In genomic region chr7:98783954-98784353, GRCm38 (mm10) we compare ENCODE assay signal across 8 mouse cellular contexts. TPM values are rescaled to one million over a fixed set of nuclear protein-coding genes. Genes with fewer than 3 reads are reported as not detected.
DNase-seq lines count a peak whose midpoint lies in the region; ATAC-seq and TF ChIP-seq lines count a peak whose summit lies in the region.

No protein-coding gene starts in this region.

- TF ChIP-seq POLR2A in kidney, adult 2 months (IDR thresholded peaks at IDR 0.05; ENCODE audit: low read depth, low read length): no peak
- TF ChIP-seq POLR2A in limb, embryonic 14.5 days (IDR thresholded peaks at IDR 0.05; ENCODE audit: borderline replicate concordance, extremely low read depth, insufficient read depth, insufficient read length): no peak

- DNase-seq in adrenal gland, postnatal 25 days: peak; percentile 75
- no peak for DNase-seq in embryonic facial prominence, embryonic 11.5 days (ENCODE audit: low spot score)
- DNase-seq in heart, adult 8-10 months (ENCODE audit: low spot score): peak; percentile 89
- peak; percentile 73 for DNase-seq in kidney, adult 2 months
- DNase-seq in limb, embryonic 14.5 days (ENCODE audit: low spot score): peak; percentile 88
- DNase-seq in midbrain, postnatal 0 days (ENCODE audit: low spot score): peak; percentile 85
- peak; percentile 62 for DNase-seq in urinary bladder, postnatal 25 days (ENCODE audit: low spot score)
- DNase-seq in thymus, postnatal 25 days: no peak

- TF ChIP-seq CTCF in kidney, adult 2 months (conservative IDR thresholded peaks at IDR 0.05; ENCODE audit: insufficient read depth, insufficient read length, low read depth, low read length): no peak
- TF ChIP-seq CTCF in midbrain, postnatal 0 days (IDR thresholded peaks at IDR 0.05): no peak

- H3K27me3 ChIP-seq in embryonic facial prominence, embryonic 11.5 days (ENCODE audit: control insufficient read depth, insufficient read depth, low read length): no peaks in the 10 kb centered on the region
- no peaks in the 10 kb centered on the region for H3K27me3 ChIP-seq in kidney, adult 2 months (replicated peaks; ENCODE audit: control insufficient read depth, insufficient read depth, low read length)
- H3K27me3 ChIP-seq in limb, embryonic 14.5 days (ENCODE audit: control insufficient read depth, insufficient read depth, low read length): no peaks in the 10 kb centered on the region; the same call in 1 of the 2 replicates
- H3K27me3 ChIP-seq in midbrain, postnatal 0 days (ENCODE audit: insufficient read depth, low read length): no peaks in the 10 kb centered on the region

- H3K4me2 ChIP-seq in embryonic facial prominence, embryonic 11.5 days (ENCODE audit: low read depth, low read length): peak overlapping the region; percentile 10; the same call in 1 of the 2 replicates
- peak overlapping the region; percentile 33; the same call in 1 of the 2 replicates for H3K4me2 ChIP-seq in limb, embryonic 14.5 days (replicated peaks; ENCODE audit: low read depth, low read length, severe bottlenecking)
- H3K4me2 ChIP-seq in midbrain, postnatal 0 days (ENCODE audit: low read depth, low read length, poor library complexity, severe bottlenecking): no peak overlapping the region

- H3K36me3 ChIP-seq in embryonic facial prominence, embryonic 11.5 days (replicated peaks; ENCODE audit: control insufficient read depth, insufficient read depth, low read depth, low read length): no peaks in the 10 kb centered on the region
- H3K36me3 ChIP-seq in kidney, adult 2 months (ENCODE audit: control insufficient read depth, insufficient read depth, low read length): no peaks in the 10 kb centered on the region
- H3K36me3 ChIP-seq in limb, embryonic 14.5 days (ENCODE audit: control insufficient read depth, insufficient read depth, low read length): no peaks in the 10 kb centered on the region
- H3K36me3 ChIP-seq in midbrain, postnatal 0 days (ENCODE audit: insufficient read depth, low read length): no peaks in the 10 kb centered on the region

- peaks cover 10% of the 10 kb centered on the region for H3K4me1 ChIP-seq in embryonic facial prominence, embryonic 11.5 days (ENCODE audit: control insufficient read depth, insufficient read depth, low read length)
- H3K4me1 ChIP-seq in kidney, adult 2 months (ENCODE audit: control insufficient read depth, insufficient read depth, low read length): peaks cover 3% of the 10 kb centered on the region; the same call in 1 of the 2 replicates
- H3K4me1 ChIP-seq in limb, embryonic 14.5 days (ENCODE audit: control insufficient read depth, insufficient read depth, low read length): peaks cover 34% of the 10 kb centered on the region
- peaks cover 12% of the 10 kb centered on the region; the same call in 1 of the 2 replicates for H3K4me1 ChIP-seq in midbrain, postnatal 0 days (ENCODE audit: insufficient read depth, low read length)

- H3K9ac ChIP-seq in embryonic facial prominence, embryonic 11.5 days (replicated peaks; ENCODE audit: low read length): peak overlapping the region; percentile 6; the same call in 1 of the 2 replicates
- no peak overlapping the region; the same call in 1 of the 2 replicates for H3K9ac ChIP-seq in limb, embryonic 14.5 days (ENCODE audit: low read depth, low read length, severe bottlenecking)
- no peak overlapping the region for H3K9ac ChIP-seq in midbrain, postnatal 0 days (replicated peaks; ENCODE audit: low read length, poor library complexity, severe bottlenecking)

- H3K9me3 ChIP-seq in embryonic facial prominence, embryonic 11.5 days (replicated peaks; ENCODE audit: control insufficient read depth, low read length): no peaks in the 10 kb centered on the region
- no peaks in the 10 kb centered on the region for H3K9me3 ChIP-seq in limb, embryonic 14.5 days (ENCODE audit: control insufficient read depth, low read length)
- no peaks in the 10 kb centered on the region for H3K9me3 ChIP-seq in midbrain, postnatal 0 days (ENCODE audit: low read length)

- WGBS in embryonic facial prominence, embryonic 11.5 days: 30% methylated on average over 7 of the region's 7 CpGs
- WGBS in kidney, adult 2 months: 27% methylated on average over 7 of the region's 7 CpGs
- WGBS in limb, embryonic 14.5 days: 5% methylated on average over 7 of the region's 7 CpGs
- 15% methylated on average over 7 of the region's 7 CpGs for WGBS in midbrain, postnatal 0 days

- peak overlapping the region; percentile 60 for H3K27ac ChIP-seq in embryonic facial prominence, embryonic 11.5 days (replicated peaks; ENCODE audit: low read depth, low read length)
- no peak overlapping the region for H3K27ac ChIP-seq in kidney, adult 2 months (ENCODE audit: insufficient read depth, low read depth, low read length)
- H3K27ac ChIP-seq in limb, embryonic 14.5 days (replicated peaks; ENCODE audit: low read depth, low read length): peak overlapping the region; percentile 87
- H3K27ac ChIP-seq in midbrain, postnatal 0 days (ENCODE audit: low read depth, low read length): no peak overlapping the region

- peak; percentile 73 for ATAC-seq in embryonic facial prominence, embryonic 11.5 days (replicated peaks; ENCODE audit: insufficient number of reproducible peaks, low FRiP score, low TSS enrichment, low read depth)
- peak; percentile 58 for ATAC-seq in limb, embryonic 14.5 days (ENCODE audit: low FRiP score, low read depth)
- no peak for ATAC-seq in midbrain, postnatal 0 days (ENCODE audit: low FRiP score)

- no peak overlapping the region for H3K4me3 ChIP-seq in embryonic facial prominence, embryonic 11.5 days (ENCODE audit: low read depth, low read length)
- no peak overlapping the region for H3K4me3 ChIP-seq in kidney, adult 2 months (ENCODE audit: insufficient read depth, low read depth, low read length)
- no peak overlapping the region for H3K4me3 ChIP-seq in limb, embryonic 14.5 days (replicated peaks; ENCODE audit: low read length)
- H3K4me3 ChIP-seq in midbrain, postnatal 0 days (ENCODE audit: low read depth, low read length): no peak overlapping the region

RNA-seq across cellular contexts. Expression of gene Wnt11, which starts 51.0 kb away (rescaled TPM):
- total RNA-seq in adrenal gland, postnatal 25 days (2021): 1.8 and 1.9 TPM in 2 replicates
- 4.2 and 6.0 TPM in 2 replicates for polyA plus RNA-seq in embryonic facial prominence, embryonic 11.5 days (2014; fragmentation: Nextera tagmentation; extraction: Ambion mirVana)
- total RNA-seq in heart, adult 8-10 months (2022): 1 to 10 TPM; 4.2 to 7.8 (median 6.4) TPM
- polyA plus RNA-seq in kidney, adult 2 months (2012; rRNA removed): 8.1 and 10.1 TPM in 2 replicates
- polyA plus RNA-seq in limb, embryonic 14.5 days (2012; rRNA removed): 115 and 178 TPM in 2 replicates
- 39.1 and 40.1 TPM in 2 replicates for polyA plus RNA-seq in limb, embryonic 14.5 days (2014; fragmentation: Nextera tagmentation; extraction: Ambion mirVana)
- total RNA-seq in midbrain, postnatal 0 days (2014; rRNA removed): 3.2 and 3.7 TPM in 2 replicates
- 1.8 and 1.9 TPM in 2 replicates for polyA plus RNA-seq in midbrain, postnatal 0 days (2015; fragmentation: Nextera tagmentation; extraction: Ambion mirVana)

Comparison
In these comparisons a context has a peak if more than half of its experiments do, and no peak if none do; other contexts are left out.
1. DNase-seq: peak in adrenal gland, postnatal 25 days (single experiment), heart, adult 8-10 months (single experiment), kidney, adult 2 months (single experiment), limb, embryonic 14.5 days (single experiment), midbrain, postnatal 0 days (single experiment) and urinary bladder, postnatal 25 days (single experiment); none in embryonic facial prominence, embryonic 11.5 days (single experiment) and thymus, postnatal 25 days (single experiment).
2. H3K27ac ChIP-seq: peak in embryonic facial prominence, embryonic 11.5 days (single experiment) and limb, embryonic 14.5 days (single experiment); none in kidney, adult 2 months (single experiment) and midbrain, postnatal 0 days (single experiment).